Mouse (Mus musculus) adrenal gland, postnatal 14 days (tissue): Measurements from ENCODE around the gene Cdyl. TPM values are rescaled to one million over a fixed set of nuclear protein-coding genes. Genes with fewer than 3 reads are reported as not detected.

Source experiments
- DNase-seq: peaks from one replicate; pipeline ENCODE4 v3.0.0; 2021; ENCODE audit warnings: mixed read lengths
- total RNA-seq: library from RNA; stranded (reverse); gene quantifications from 2 replicates; pipeline ENCODE4 v1.2.3, GENCODE M21; 2021

The Cdyl gene
- total RNA-seq, 1 experiment from 2014 or later = 20.2 TPM

DNA sequence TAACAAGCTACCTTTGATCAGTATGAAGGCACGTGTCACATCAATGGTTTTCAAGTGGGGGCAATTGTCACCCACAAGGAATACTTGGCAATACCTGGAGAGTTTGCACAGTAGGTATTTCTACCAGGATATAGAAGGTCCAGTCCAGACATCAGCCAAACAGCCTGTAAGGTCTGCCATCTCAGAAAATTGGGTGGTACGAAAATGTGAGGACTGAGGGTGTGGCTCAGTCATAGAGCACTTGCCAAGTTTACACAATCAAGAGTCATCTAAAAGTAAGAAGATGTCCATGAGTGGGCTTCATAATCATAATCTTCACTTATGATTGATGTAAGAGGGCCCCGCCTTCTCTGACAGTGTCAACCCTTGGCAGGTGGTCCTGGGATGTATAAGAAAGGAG is 29.9 kb downstream of the Cdyl start:
- DNase-seq = no peak

DNA sequence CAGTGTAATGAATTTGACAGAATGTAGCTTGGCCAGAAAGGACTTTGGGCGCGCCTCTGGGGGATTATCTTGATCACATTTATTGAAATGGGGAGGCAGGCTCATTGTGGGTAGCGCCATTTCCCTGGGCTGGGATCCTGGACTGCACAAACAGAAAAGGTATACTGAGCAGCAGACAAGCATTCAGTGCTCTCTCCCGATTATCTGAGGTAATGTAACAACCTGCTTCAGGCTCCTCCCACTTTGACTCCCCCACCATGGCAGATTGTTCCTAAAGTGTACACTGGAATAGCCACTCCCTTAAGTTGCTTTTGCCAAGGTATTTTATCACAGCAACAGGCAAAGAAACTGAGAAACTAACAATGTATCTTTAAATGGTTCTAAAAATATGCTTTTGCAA is 58.0 kb downstream of the Cdyl start:
- DNase-seq = no peak

DNA sequence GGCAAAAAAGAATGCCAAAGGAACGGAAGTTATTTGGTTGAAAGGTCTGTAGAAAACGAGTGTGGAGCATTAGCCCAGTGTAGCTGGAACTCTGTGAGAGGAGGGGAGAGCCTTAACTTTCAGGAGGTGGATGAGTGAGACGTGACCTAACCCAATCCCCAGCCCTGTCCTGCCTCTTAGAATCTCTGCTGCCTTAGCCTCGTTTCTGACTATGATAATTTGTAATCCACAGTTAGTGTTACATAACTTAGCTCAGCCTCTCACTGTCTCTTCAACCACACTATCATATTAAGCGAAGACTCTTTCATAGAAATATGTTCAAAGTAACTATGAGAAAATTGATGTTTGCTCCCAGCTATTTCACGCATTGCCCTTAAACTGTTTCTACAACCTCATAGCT is 59.9 kb downstream of the Cdyl start:
- DNase-seq = no peak

DNA sequence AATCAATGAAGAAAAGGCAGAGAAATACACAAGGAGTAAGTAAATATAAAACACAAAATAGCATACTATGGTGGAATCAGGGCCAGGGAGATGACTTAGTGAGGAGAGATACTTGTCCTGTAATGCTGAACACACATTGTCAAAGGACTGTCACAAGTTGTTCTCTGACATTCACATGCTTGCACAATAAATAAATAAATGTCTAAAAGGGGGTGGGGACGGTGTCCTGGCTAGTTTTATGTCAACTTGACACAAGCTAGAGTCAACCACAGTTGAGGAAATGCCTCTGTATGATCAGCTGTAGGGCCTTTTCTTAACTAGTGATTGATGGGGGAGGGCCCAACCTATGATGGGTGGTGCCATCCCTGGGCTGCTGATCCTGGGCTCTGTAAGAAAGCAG is 63.4 kb downstream of the Cdyl start:
- no peak for DNase-seq

DNA sequence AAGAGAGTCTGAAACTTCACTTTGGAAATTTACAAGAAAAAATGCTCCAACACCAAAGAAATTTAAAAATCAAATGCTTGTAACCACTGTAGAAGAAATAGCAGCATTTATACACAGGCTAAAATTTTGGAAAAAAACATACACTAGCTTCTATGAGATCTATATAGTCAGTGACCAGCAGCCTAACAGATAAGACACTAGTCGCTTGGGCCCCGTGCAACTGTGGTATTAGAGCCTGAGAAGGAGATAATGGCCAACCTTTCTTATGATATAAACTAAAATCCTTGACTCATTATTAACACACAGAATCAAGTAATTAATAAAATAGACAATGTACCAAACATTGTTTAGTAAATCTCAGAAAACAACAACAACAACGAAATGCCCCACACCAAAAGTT is 66.4 kb downstream of the Cdyl start:
- DNase-seq = no peak

DNA sequence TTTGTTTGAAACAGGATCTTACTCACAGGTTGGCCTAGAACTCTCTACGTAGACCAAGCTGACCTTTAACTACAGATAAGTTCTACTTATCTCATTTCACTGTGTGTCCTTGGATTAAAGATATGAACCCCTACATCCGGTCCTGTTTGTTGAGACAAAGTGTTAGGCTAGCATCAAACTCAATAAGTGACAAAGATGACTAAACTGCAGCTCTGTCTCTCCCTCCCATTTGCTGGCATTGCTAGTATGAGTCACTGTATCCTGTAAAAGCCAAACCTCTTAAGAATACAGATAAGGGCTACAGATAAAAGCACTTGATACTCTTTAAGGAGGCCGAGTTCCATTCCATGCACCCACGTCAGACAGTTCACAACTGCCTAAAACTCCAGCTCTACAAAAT is 72.5 kb downstream of the Cdyl start:
- DNase-seq = no peak

DNA sequence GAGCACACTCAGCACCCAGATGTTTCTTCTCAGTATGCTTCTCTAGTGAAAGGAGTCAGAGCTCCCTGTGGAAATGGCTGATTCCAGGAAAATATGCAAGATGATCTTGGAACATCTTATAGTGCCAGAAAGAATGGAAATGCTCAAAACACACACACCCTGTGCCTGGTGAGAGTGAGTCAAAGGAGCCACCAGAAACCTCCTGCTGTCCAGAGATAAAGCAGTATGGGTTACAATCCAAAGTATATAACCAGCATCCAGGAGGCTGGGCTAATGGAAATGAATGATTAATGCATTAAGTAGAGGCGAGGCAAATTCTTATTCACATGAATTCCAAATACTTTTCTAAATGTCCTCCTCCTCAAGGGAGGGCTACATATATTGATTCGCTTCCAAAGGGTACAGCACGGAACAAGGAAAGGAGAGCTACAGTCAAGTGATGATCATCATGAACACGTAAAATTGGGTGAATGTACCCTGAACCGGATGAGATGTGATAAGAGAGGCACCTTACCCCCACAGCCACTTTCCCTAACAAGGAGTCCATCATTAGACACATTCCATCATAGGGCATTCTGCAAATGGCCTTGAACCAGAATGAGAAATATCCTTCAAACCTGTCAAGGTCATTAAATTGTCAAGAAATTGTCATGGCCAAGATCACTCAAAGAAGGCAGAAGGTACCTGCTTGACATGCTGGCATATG is 73.4 kb downstream of the Cdyl start:
- DNase-seq = no peak

DNA sequence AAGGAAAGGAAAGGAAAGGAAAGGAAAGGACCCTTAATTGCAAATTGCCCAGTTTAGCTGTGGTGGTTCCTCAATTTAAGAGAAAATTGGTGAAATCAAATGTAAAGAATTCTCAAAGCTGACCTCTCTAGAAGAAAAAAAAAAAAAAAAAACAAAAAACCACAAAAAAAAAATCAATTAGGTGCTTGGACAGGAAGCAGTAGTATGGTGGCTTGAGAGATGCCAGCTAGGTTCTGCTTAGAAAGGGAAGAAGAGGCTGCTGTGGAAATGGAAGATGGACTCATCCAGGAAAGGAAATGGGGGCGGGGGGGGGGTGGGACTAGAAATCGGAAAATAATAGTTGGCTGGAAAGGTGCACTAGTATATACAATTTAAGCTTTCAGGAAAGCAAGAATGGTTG is 77.9 kb downstream of the Cdyl start:
- DNase-seq = no peak

DNA sequence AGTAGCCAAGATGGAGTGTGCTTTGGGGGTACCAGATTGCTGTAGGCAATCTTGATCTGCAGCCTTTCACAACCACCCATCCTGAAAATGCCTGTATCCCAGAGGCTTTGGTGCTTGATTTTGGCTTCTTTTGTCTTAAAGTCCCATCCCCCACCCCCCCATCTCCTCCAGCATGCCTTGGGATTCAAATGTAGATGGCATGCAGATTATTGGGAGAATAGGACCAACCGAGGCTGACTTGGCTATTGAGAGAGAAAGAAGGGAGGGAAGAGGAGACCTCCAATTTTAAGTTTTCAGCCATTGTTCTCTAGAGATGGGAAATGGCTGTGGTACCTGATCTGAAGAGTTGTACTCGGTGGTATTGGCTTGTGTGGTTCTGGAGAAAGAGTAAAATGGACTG is 78.6 kb downstream of the Cdyl start:
- no peak for DNase-seq

DNA sequence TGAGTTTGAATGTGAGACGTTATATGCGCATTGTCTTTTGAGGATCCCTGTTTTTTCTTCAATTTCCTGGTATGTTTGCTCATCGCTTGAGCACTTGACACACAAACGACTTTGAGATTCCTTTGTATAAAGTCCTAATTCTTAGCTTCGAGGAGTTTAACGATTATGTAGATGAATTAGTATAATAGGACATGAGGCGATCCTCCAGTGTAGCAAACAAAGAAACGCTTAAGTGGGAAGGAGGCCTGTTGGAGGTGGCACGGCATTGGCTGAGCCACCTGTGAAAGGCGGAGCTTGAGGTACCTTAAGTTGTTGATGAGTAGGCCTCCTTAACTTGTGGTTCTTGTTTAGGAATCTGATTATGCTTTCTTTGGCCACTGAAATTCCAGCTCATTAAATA is 79.8 kb downstream of the Cdyl start:
- no peak for DNase-seq

DNA sequence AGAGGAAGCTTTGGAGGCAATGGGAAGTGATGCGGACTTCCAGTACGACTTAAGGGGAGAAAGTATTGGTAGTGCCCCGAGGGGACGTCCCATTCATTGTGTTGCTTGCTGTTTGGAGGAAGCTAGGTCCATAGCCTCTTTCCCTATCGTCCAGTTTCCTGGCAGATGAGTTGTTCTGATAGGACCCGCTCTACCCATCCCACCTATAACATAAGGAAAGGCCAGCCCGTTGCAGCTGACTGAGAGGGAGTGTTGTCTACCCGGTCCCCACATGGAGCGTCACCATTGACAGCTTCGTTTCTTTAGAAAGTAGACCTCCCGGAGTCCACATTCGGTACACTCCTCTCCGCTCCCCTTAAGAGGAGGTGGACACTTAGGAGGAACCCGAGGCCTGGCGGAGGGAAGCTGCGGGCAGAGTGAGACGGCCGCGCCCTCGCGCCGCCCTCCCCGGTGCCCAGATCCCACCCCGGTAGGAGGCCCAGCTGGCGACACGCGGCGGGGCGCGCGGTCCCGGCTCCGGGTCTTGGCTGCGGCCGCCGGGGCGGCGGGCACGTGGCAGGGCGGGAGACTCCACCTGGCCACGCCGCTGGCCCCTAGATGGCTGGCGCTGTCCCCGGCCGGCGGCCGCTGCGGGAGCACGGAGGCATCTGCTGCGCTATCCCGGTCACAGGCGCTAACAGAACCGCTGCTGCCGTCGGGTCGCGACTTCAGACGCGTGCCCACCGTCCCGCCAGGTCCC is 80.8 kb downstream of the Cdyl start:
- peak; percentile 92 for DNase-seq

DNA sequence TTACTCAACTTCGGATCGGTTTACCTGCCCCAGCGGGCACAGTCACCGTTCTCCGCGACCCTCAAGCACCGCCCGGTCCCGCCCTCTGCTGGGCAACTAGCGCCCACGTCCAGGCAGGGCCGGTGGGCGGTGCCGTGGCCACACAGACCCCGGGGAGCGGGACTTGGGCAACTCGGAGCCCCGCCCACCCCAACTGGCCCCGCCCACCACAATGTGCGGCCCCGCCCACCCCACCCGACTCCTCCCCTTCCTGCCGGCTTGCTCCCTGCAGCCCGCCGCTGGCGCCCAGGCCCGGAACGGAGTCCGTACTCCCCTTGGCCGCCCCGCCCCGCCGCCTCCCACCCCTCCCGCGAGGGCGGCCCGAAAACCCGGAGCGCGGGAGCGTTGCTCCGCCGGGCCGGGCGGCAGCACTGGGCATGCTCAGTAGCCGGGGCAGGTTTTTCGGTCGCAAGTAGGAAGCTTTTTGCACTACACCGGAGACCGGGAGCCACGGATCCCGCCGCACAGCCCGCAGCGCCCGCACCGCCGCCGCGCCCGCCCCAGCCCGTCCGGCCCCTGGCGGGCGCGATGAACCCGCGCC is 81.5 kb downstream of the Cdyl start:
- DNase-seq = peak; percentile 98

DNA sequence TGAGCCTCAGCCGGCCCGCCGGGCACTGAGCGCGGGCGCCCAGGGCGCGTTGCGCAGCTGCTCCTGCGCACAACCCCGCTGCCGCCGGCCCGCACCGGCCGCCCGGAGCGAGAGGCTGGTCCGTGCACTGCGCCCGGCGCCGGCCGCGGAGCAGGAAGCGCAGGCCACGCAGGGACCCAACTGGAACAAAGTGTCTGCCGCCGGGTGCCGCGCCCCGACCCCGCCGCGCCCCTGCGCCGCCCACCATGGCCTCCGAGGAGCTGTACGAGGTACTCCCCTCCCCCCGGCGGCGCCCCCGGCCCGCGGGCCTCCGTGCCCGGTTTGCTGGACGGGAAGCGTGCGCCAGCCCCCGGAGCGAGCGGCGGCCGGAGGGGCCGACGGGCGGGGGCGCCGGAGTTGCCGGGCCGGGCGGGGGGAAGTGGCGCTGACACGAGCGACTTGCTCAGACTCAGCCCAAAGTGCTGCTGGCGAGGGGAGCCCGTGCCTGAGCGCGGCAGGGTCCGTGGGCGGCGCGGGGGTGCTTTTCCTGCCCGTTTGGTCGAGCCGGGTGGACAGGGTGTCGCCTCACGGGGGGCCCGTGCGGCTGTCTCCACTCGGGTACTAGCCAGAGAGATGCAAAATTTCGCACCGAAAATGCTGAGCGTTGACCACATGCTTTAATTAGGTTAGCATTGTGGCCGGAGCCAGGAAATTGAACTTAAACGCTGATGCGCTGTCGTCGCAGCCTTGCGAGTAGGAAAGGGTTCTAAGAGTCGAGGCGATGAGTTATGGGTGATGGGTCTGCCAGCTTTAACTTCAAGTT is 82.2 kb downstream of the Cdyl start:
- DNase-seq = peak; percentile 76

DNA sequence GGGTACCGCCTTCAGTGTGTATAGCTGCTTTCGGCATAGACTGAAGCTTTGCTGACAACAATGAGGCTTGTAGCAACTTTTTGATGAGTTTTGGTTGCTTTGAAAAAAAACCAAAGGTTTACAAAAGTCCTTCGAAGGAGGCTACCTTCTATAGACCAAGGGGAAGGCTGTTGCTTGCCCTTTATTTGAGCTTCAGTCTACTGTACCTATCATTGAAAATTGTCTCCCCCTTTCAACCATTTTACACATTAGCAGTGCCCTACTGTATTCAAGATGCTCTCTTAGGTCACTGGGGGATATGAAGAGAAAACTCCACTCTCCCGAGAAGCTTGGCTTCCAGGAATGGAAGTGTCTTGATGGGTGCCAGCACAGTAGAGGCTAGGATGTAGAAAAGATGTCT is 83.1 kb downstream of the Cdyl start:
- DNase-seq = no peak

DNA sequence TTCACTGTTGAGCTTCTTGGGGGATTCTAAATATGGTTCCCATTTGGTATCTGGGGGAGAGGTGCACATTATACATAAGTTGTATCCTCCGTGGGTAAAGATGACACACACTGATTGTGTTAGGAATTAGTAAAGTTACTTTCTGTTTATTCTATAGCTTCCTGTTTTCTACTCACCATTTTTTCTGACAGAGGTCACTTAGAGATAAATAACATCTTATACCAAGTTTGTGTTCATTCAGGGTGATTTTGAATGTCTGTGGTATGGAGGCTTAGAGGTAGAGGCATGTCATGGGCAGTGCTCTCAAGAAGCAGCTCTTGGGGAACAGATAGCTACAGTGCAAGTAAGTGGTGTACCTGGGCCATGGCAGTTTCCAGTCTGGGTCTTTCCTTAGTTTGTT is 83.6 kb downstream of the Cdyl start:
- no peak for DNase-seq

DNA sequence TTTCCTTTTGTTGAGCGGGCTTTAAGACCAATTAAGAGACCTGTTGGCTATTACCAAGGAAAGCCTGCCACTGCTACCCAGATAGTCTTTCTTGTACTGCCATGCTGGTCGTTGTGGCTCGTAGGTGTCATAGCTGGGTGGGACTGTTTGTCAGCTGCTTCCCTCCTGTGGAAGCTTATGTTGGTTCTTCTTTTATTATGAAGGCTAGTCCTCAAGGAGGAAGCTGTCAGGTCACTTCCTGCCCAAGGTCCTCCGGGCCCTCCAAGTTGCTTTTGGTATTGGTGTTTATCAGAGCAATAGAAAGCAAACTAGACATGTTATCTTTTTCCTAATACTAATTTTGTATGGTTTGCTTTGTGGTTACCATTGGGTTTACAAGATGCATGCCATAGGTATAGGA is 89.6 kb downstream of the Cdyl start:
- DNase-seq = no peak

DNA sequence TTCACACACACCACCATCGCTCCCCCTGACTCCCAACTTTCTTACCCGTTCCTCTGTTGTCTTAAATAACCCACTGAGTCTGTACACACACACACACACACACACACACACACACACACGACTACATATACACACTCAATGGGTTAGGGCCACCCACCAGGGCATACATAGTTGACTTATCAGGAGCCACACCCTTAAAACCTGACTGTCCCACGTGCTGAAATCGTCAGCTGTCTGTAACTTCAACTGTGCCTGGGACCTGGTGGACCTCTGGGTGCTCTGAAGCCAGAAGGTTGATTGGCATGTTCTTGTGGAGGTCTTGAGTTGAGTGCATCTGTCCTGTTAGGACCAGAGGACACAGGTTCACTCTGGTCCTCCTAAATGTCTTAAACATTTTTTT is 90.0 kb downstream of the Cdyl start:
- no peak for DNase-seq

DNA sequence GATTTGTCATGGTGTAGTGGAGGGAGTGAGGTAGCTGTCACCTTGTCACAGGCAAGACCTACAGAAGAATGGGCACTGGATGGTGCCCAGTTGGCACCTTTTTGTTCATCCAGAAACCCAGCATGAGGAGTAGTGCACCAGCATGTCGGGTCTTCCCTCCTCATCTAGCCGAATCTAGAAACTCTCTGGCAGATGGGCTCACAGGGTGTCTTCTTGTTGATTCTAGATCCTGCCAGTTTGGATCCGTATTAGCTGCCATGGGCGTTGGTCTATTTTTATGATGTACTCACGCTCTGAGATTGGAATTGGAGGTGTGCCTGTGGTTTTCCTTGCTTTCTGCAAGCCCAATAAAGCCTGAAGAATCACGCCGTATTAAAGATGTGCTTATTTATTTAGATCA is 92.4 kb downstream of the Cdyl start:
- DNase-seq = no peak

DNA sequence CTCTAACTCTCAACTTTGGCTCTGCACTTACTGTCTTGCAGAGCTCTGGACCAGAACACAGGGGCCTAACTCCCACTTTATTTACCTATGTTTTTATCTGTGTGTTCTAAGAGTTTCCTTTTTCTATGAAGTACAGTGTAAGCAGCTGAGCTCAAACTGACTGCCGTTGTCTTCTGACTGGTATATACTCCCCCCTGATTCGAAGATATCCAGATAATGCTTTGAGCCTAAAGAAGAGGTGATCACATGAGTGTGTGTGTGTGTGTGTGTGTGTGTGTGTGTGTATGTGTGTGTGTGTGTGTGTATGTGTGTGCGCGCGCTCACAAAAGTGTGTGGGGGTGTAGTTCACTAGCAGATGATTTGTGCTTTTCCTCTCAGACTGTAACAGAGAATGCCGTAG is 95.4 kb downstream of the Cdyl start:
- DNase-seq = no peak

DNA sequence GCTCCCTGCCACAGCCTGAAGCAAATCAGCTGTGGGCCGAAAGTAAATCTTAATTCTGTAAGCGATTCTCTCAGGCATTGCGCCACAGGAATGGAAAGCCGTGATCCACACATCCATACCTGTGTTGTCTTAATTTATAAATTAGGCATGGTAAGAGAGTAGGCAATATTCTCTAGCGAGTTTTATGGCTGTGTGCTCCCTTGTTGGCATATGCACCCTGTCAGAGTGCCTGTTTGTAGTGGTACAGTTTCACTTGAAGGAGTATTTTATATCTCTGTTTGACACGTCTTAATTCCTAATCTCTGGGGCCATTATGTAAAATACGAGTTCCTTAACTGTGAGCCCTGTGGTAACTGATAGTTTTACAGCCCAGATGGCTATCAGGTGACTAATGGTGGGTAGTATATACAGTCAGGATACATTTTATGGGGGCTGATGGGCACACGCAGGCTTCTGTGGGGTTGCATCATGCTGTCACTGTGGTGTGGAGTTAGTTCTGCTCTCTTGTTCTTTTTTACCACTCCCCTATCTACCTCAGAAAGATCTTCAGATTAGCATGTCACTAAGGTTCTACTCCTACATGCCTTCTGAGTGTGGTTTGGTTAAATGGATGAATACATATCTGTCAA is 96.1 kb downstream of the Cdyl start:
- no peak for DNase-seq

DNA sequence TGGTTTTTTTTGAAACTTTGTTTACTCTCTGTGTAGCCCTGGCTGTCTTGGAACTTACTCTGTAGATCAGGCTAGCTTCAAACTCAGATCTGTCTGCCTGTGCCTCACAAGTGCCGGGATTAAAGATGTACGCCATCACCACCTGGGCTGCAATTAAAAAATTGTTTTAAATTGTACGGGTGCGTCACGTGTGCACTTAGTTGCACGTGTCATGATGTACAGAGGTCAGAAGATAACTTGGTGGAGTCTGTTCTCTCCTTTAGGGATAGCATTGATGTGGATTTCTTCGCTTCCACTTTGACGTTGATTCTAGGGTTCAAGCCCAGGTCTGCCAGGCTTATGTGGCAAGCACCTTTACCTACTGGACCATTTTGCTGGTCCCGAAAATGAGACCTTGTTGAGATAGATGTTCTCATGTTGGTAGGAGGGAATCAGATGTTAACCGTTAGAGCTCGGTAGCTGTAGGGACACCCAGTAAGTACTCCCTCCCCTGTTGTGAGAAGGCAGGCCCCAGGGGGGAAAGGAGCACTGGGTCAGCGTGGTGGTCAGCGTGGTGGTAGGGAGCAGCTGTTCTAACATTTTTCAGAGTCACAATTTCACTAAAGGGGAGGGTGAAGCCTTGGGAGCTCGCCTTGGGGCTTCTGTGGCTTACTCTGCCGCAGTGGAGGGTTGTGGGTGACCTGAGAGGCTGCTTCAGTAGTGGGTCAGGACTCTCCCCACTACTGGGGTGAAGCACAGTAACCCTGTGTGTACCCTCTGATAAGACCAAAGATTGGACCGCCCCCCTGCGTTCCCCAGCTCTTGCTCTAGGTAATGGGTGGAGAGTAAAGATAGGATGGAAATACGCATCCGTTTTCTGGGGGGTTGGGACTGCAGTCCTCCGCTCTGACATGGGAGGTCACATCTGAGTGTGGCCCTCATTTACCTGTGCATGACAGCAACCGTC is 97.0 kb downstream of the Cdyl start:
- no peak for DNase-seq
